Comparison of ENCODE assay signal across 15 mouse cellular contexts in genomic region chr3:102636674-102637073, GRCm38 (mm10).
DNase-seq lines count a peak whose midpoint lies in the region; ATAC-seq and TF ChIP-seq lines count a peak whose summit lies in the region.
"Had no signal": no experiment of that assay in that cellular context is flagged by ENCODE, and none has a peak within 500 bp of the region (broad histone marks: within the 10 kb centered on the region; RNA-seq: fewer than 3 reads in every experiment).

No protein-coding gene starts in this region.

- no peak overlapping the region for H3K9ac ChIP-seq in heart, embryonic 12.5 days
- H3K9ac ChIP-seq in liver, adult 2 months (ENCODE audit: low read depth, low read length): no peak overlapping the region
- no peak overlapping the region for H3K9ac ChIP-seq in liver, postnatal 0 days (replicated peaks)
- H3K9ac ChIP-seq: neural tube, embryonic 12.5 days had no signal

- no peak for TF ChIP-seq POLR2A in liver, adult 2 months (IDR thresholded peaks at IDR 0.05; ENCODE audit: extremely low read depth, insufficient read depth, low read length)

- WGBS in heart, embryonic 12.5 days: 72% methylated on average over 4 of the region's 4 CpGs
- WGBS in liver, adult 2 months: 56% methylated on average over 4 of the region's 4 CpGs
- 74% methylated on average over 4 of the region's 4 CpGs for WGBS in liver, postnatal 0 days (ENCODE audit: insufficient replicate concordance)

- ATAC-seq in heart, embryonic 12.5 days (ENCODE audit: insufficient number of reproducible peaks, low FRiP score): no peak
- no peak for ATAC-seq in liver, postnatal 0 days
- no peak for ATAC-seq in activated CD4-positive, CD25-positive, alpha-beta regulatory T cell, adult 4 months
- no peak for ATAC-seq in CD4-positive, CD25-positive, alpha-beta regulatory T cell, adult 4 months
- ATAC-seq: forebrain, embryonic 16.5 days; Patski had no signal

- no peak overlapping the region for H3K4me3 ChIP-seq in heart, embryonic 12.5 days
- H3K4me3 ChIP-seq in liver, adult 2 months (ENCODE audit: insufficient read depth, low read depth, low read length): no peak overlapping the region
- H3K4me3 ChIP-seq in liver, postnatal 0 days (ENCODE audit: low read depth, low read length): no peak overlapping the region
- H3K4me3 ChIP-seq: neural tube, embryonic 12.5 days had no signal

- no peaks in the 10 kb centered on the region for H3K4me1 ChIP-seq in heart, embryonic 12.5 days (replicated peaks)
- no peaks in the 10 kb centered on the region for H3K4me1 ChIP-seq in liver, adult 2 months (ENCODE audit: control insufficient read depth, insufficient read depth, low read length)
- H3K4me1 ChIP-seq in liver, postnatal 0 days (ENCODE audit: insufficient read depth): no peaks in the 10 kb centered on the region
- H3K4me1 ChIP-seq: neural tube, embryonic 12.5 days had no signal

- H3K27me3 ChIP-seq in heart, embryonic 12.5 days (replicated peaks): peaks cover 4% of the 10 kb centered on the region; the same call in 1 of the 2 replicates
- H3K27me3 ChIP-seq in liver, adult 2 months (ENCODE audit: control insufficient read depth, insufficient read depth, low read length): no peaks in the 10 kb centered on the region
- H3K27me3 ChIP-seq in liver, postnatal 0 days (ENCODE audit: insufficient read depth, low read length): no peaks in the 10 kb centered on the region
- H3K27me3 ChIP-seq: neural tube, embryonic 12.5 days; Patski had no signal

- peak; percentile 89 for DNase-seq in heart, adult 11 months
- peak; percentile 61 for DNase-seq in liver, adult 2 months (ENCODE audit: extremely low read depth, low read depth, low spot score)
- no peak for DNase-seq in liver, postnatal 0 days
- DNase-seq in adipocyte (ENCODE audit: low spot score): peak; percentile 56
- DNase-seq in heart, postnatal 4 days: peak; percentile 18
- DNase-seq: cerebellum, postnatal 36 days; right cerebral cortex, postnatal 4 days; thymus, postnatal 4 days had no signal

- H3K27ac ChIP-seq in heart, embryonic 12.5 days (ENCODE audit: poor library complexity, severe bottlenecking): no peak overlapping the region
- no peak overlapping the region for H3K27ac ChIP-seq in liver, adult 2 months (replicated peaks; ENCODE audit: insufficient read depth, low read depth, low read length)
- H3K27ac ChIP-seq in liver, postnatal 0 days (ENCODE audit: low read depth): no peak overlapping the region
- H3K27ac ChIP-seq: neural tube, embryonic 12.5 days had no signal

- H3K9me3 ChIP-seq in heart, embryonic 12.5 days (replicated peaks): no peaks in the 10 kb centered on the region
- no peaks in the 10 kb centered on the region for H3K9me3 ChIP-seq in liver, postnatal 0 days (ENCODE audit: low read length)
- H3K9me3 ChIP-seq: neural tube, embryonic 12.5 days had no signal

- TF ChIP-seq EP300 in liver, postnatal 0 days (IDR thresholded peaks at IDR 0.05; ENCODE audit: low read depth): no peak

- no peaks in the 10 kb centered on the region for H3K36me3 ChIP-seq in heart, embryonic 12.5 days
- H3K36me3 ChIP-seq in liver, adult 2 months (ENCODE audit: control insufficient read depth, insufficient read depth, low read length): no peaks in the 10 kb centered on the region
- no peaks in the 10 kb centered on the region for H3K36me3 ChIP-seq in liver, postnatal 0 days (replicated peaks; ENCODE audit: insufficient read depth, low read length)
- H3K36me3 ChIP-seq: neural tube, embryonic 12.5 days had no signal

- H3K4me2 ChIP-seq in heart, embryonic 12.5 days: no peak overlapping the region
- no peak overlapping the region for H3K4me2 ChIP-seq in liver, postnatal 0 days (ENCODE audit: low read depth, low read length)
- H3K4me2 ChIP-seq: liver, embryonic 11.5 days; neural tube, embryonic 12.5 days had no signal

- no peaks in the 10 kb centered on the region for H3K79me2 ChIP-seq in liver, adult 2 months (ENCODE audit: control insufficient read depth, insufficient read depth, low read length)

- no peak for TF ChIP-seq CTCF in liver, adult 2 months (IDR thresholded peaks at IDR 0.05; ENCODE audit: low read depth, low read length)
- no peak for TF ChIP-seq CTCF in liver, postnatal 0 days (IDR thresholded peaks at IDR 0.05; ENCODE audit: low read depth)
